ENCODE assay signal across 7 mouse cellular contexts in genomic region chr1:63114136-63114781, GRCm38 (mm10). TPM values are rescaled to one million over a fixed set of nuclear protein-coding genes. Genes with fewer than 3 reads are reported as not detected.
DNase-seq lines count a peak whose midpoint lies in the region; ATAC-seq lines count a peak whose summit lies in the region.

TSS of gene Ino80d (minus strand) at chr1:63114667.

- DNase-seq in adrenal gland, postnatal 25 days = peak; percentile 73
- DNase-seq in embryonic facial prominence, embryonic 11.5 days (ENCODE audit: low spot score) = peak; percentile 88
- DNase-seq in kidney, adult 11 months = peak; percentile 87
- peak; percentile 82 for DNase-seq in limb, embryonic 11.5 days (ENCODE audit: low spot score)
- peak; percentile 89 for DNase-seq in midbrain, embryonic 14.5 days
- DNase-seq in spleen, adult 18-20 months = peak; percentile 71 to 72

- H3K36me3 ChIP-seq in embryonic facial prominence, embryonic 11.5 days (replicated peaks; ENCODE audit: control insufficient read depth, insufficient read depth, low read depth, low read length) = no peaks in the 10 kb centered on the region
- 0 out of 2 replicates have a peak, but pooled peaks cover 2% of the 10 kb centered on the region for H3K36me3 ChIP-seq in limb, embryonic 11.5 days (ENCODE audit: control insufficient read depth, insufficient read depth, low read length)
- H3K36me3 ChIP-seq in midbrain, embryonic 14.5 days (ENCODE audit: control insufficient read depth, insufficient read depth, low read length) = 0 out of 2 replicates have a peak, but pooled peaks cover 3% of the 10 kb centered on the region

- no peaks in the 10 kb centered on the region; the same call in 1 of the 2 replicates for H3K4me1 ChIP-seq in embryonic facial prominence, embryonic 11.5 days (ENCODE audit: control insufficient read depth, insufficient read depth, low read length)
- peaks cover 5% of the 10 kb centered on the region for H3K4me1 ChIP-seq in limb, embryonic 11.5 days (ENCODE audit: control insufficient read depth, insufficient read depth, low read length)
- H3K4me1 ChIP-seq in midbrain, embryonic 14.5 days (ENCODE audit: control insufficient read depth, insufficient read depth, low read length) = peaks cover 22% of the 10 kb centered on the region

- ATAC-seq in embryonic facial prominence, embryonic 11.5 days (replicated peaks; ENCODE audit: insufficient number of reproducible peaks, low FRiP score, low TSS enrichment, low read depth) = peak; percentile 88
- ATAC-seq in granulocyte monocyte progenitor cell, adult 5-6 weeks (replicated peaks; ENCODE audit: poor library complexity, severe bottlenecking) = peak; percentile 71
- ATAC-seq in limb, embryonic 11.5 days (ENCODE audit: insufficient number of reproducible peaks, low FRiP score, low TSS enrichment, low read depth) = peak; percentile 84
- ATAC-seq in midbrain, embryonic 14.5 days (ENCODE audit: low FRiP score, low TSS enrichment) = peak; percentile 88

- peak within 1 kb of the TSS; percentile 100 for H3K9ac ChIP-seq in embryonic facial prominence, embryonic 11.5 days (replicated peaks; ENCODE audit: low read length)
- peak within 1 kb of the TSS; percentile 100 for H3K9ac ChIP-seq in limb, embryonic 11.5 days (ENCODE audit: low read length)
- H3K9ac ChIP-seq in midbrain, embryonic 14.5 days (replicated peaks; ENCODE audit: low read length) = peak within 1 kb of the TSS; percentile 99

- H3K27me3 ChIP-seq in embryonic facial prominence, embryonic 11.5 days (ENCODE audit: control insufficient read depth, insufficient read depth, low read length) = no peaks in the 10 kb centered on the region
- H3K27me3 ChIP-seq in limb, embryonic 11.5 days (ENCODE audit: control insufficient read depth, insufficient read depth, low read length) = no peaks in the 10 kb centered on the region
- no peaks in the 10 kb centered on the region for H3K27me3 ChIP-seq in midbrain, embryonic 14.5 days (ENCODE audit: control insufficient read depth, insufficient read depth, low read length)

- WGBS in embryonic facial prominence, embryonic 11.5 days = 0% methylated on average over 36 of the region's 42 CpGs
- WGBS in limb, embryonic 11.5 days = under 1% methylated on average over 40 of the region's 42 CpGs
- under 1% methylated on average over 36 of the region's 42 CpGs for WGBS in midbrain, embryonic 14.5 days

- H3K4me2 ChIP-seq in embryonic facial prominence, embryonic 11.5 days (ENCODE audit: low read depth, low read length) = peak within 1 kb of the TSS; percentile 62
- peak within 1 kb of the TSS; percentile 88 for H3K4me2 ChIP-seq in limb, embryonic 11.5 days (ENCODE audit: low read depth, severe bottlenecking)
- peak within 1 kb of the TSS; percentile 75 for H3K4me2 ChIP-seq in midbrain, embryonic 14.5 days (ENCODE audit: low read length)

- peak within 1 kb of the TSS; percentile 100 for H3K27ac ChIP-seq in embryonic facial prominence, embryonic 11.5 days (replicated peaks; ENCODE audit: low read depth, low read length)
- peak within 1 kb of the TSS; percentile 100 for H3K27ac ChIP-seq in limb, embryonic 11.5 days (replicated peaks; ENCODE audit: low read depth, low read length)
- peak within 1 kb of the TSS; percentile 99 for H3K27ac ChIP-seq in midbrain, embryonic 14.5 days (replicated peaks; ENCODE audit: low read depth, low read length)

- peak within 1 kb of the TSS; percentile 96 for H3K4me3 ChIP-seq in embryonic facial prominence, embryonic 11.5 days (ENCODE audit: low read depth, low read length)
- peak within 1 kb of the TSS; percentile 91 for H3K4me3 ChIP-seq in limb, embryonic 11.5 days (ENCODE audit: low read depth, low read length)
- peak within 1 kb of the TSS; percentile 95 for H3K4me3 ChIP-seq in midbrain, embryonic 14.5 days (replicated peaks; ENCODE audit: low read depth, low read length)

- H3K9me3 ChIP-seq in embryonic facial prominence, embryonic 11.5 days (replicated peaks; ENCODE audit: control insufficient read depth, low read length) = no peaks in the 10 kb centered on the region
- H3K9me3 ChIP-seq in limb, embryonic 11.5 days (ENCODE audit: control insufficient read depth, low read length) = no peaks in the 10 kb centered on the region
- no peaks in the 10 kb centered on the region for H3K9me3 ChIP-seq in midbrain, embryonic 14.5 days (ENCODE audit: control insufficient read depth, low read length)

RNA-seq across cellular contexts. Expression of gene Ino80d, which starts in this region (rescaled TPM):
- 30.2 and 36.2 TPM in 2 replicates for total RNA-seq in adrenal gland, postnatal 25 days (2021)
- 7.9 and 8.9 TPM in 2 replicates for polyA plus RNA-seq in embryonic facial prominence, embryonic 11.5 days (2014; fragmentation: Nextera tagmentation; extraction: Ambion mirVana)
- 73.8 and 102 TPM in 2 replicates for total RNA-seq in granulocyte monocyte progenitor cell, adult 5-6 weeks (2014; fragmentation: Nextera tagmentation)
- 20.6 and 24.0 TPM in 2 replicates for total RNA-seq in granulocyte monocyte progenitor cell, adult 5-6 weeks (2017)
- 8.4 and 9.7 TPM in 2 replicates for polyA plus RNA-seq in limb, embryonic 11.5 days (2014; fragmentation: Nextera tagmentation; extraction: Ambion mirVana)
- polyA plus RNA-seq in midbrain, embryonic 14.5 days (2014; fragmentation: Nextera tagmentation; extraction: Ambion mirVana) = 8.2 and 10.3 TPM in 2 replicates

Comparison
In these comparisons a context has a peak if more than half of its experiments do, and no peak if none do; other contexts are left out.
1. Peak in every context shown above with its lines: DNase-seq, ATAC-seq, H3K4me3 ChIP-seq and H3K27ac ChIP-seq.